Mouse (Mus musculus) gastrocnemius, postnatal 14 days (tissue): ENCODE data around the gene Trim12a. TPM values are rescaled to one million over a fixed set of nuclear protein-coding genes. Genes with fewer than 3 reads are reported as not detected.

Experiments used
- total RNA-seq, 2 experiments: library from RNA; stranded (reverse); gene quantifications; 2 replicates each; pipeline ENCODE4 v1.2.3; 2021

Trim12a gene
- total RNA-seq, 2 experiments from 2014 or later = 2.5 TPM

Other genes starting within 250 kb of the Trim12a start
- not detected for gene Olfr644, start 243.6 kb downstream of the Trim12a start, total RNA-seq
- gene Olfr645, start 230.0 kb downstream of the Trim12a start, total RNA-seq = not detected
- gene Olfr646, start 210.6 kb downstream of the Trim12a start, total RNA-seq = not detected
- not detected for gene Ubqln5, start 185.6 kb downstream of the Trim12a start, total RNA-seq
- not detected for gene Olfr643, start 178.1 kb downstream of the Trim12a start, total RNA-seq
- gene Ubqln3, start 172.2 kb downstream of the Trim12a start, total RNA-seq = not detected
- not detected for gene Ubqlnl, start 164.9 kb downstream of the Trim12a start, total RNA-seq
- not detected for gene Olfm5, start 150.6 kb downstream of the Trim12a start, total RNA-seq
- not detected for gene Olfr648, start 132.1 kb downstream of the Trim12a start, total RNA-seq
- not detected for gene Olfr649, start 119.5 kb downstream of the Trim12a start, total RNA-seq
- gene Trim6, start 96.7 kb downstream of the Trim12a start, total RNA-seq = under 1 TPM; 0.18 to 0.31 TPM
- gene Trim34a, start 71.0 kb downstream of the Trim12a start, total RNA-seq = 1 to 10 TPM; 1.1 to 1.4 TPM
- under 1 TPM; 0.55 to 0.62 TPM for gene Trim5, start 27.4 kb downstream of the Trim12a start, total RNA-seq
- gene Trim34b, start 14.0 kb upstream of the Trim12a start, total RNA-seq = under 1 TPM; 0.14 to 0.24 TPM
- 1 to 10 TPM; 2.1 TPM for gene Trim12c, start 37.9 kb upstream of the Trim12a start, total RNA-seq
- not detected for gene Trim30b, start 54.4 kb upstream of the Trim12a start, total RNA-seq
- under 1 TPM in 1 of 2 experiments, not detected in 1; 0.16 TPM for gene Trim30c, start 85.4 kb upstream of the Trim12a start, total RNA-seq
- under 1 TPM; 0.72 to 0.80 TPM for gene Trim30a, start 149.7 kb upstream of the Trim12a start, total RNA-seq
- under 1 TPM; 0.49 to 0.51 TPM for gene Trim30d, start 192.4 kb upstream of the Trim12a start, total RNA-seq
- not detected for gene Olfr651, start 234.7 kb upstream of the Trim12a start, total RNA-seq
- gene Olfr652, start 245.4 kb upstream of the Trim12a start, total RNA-seq = not detected